Mouse (Mus musculus) yolk sac, embryonic 10.5 days (tissue): ENCODE measurements around the gene Sort1.
"Not testable (repeated sequence)": the region's sequence is repeated elsewhere in the genome, so short reads cannot be mapped to it uniquely, and the experiment has no call there.

ENCODE experiments used
- DNase-seq: peaks from one replicate; pipeline ENCODE4 v3.0.0-alpha.2; 2017; ENCODE audit warnings: low spot score

Gene Sort1

GRCm38 (mm10) chr3:108283781-108284601 is at the start of gene Sort1:
Sort1 (plus strand) TSS chr3:108284082.
- peak; percentile 92 for DNase-seq

DNA sequence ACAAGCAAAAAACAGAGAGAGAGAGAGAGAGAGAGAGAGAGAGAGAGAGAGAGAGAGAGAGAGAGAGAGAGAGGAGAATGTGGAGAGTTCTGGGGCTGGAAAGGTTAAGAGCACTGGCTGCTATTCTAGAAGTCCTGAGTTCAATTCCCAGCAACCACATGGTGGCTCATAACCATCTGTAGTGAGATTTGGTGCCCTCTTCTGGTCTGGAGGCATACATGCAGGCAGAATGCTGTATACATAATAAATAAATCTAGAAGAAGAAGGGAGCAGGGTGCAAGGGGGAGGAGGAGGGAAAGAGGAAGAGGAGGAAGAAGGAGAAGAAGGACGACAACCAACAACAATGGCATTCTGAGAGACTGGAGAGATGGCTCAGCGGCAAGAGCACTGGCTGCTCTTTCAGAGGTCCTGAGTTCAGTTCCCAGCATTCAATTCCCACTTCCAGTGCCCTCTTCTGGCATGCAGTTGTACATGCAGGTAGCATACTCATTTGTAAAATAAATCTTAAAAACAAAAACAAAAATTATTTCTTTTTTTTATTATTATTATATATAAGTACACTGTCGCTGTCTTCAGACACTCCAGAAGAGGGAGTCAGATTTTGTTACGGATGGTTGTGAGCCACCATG is 46.3 kb upstream of the Sort1 start:
- not testable (repeated sequence) for DNase-seq

GRCm38 (mm10) chr3:108241243-108241839 is 42.5 kb upstream of the Sort1 start:
- no peak for DNase-seq

DNA sequence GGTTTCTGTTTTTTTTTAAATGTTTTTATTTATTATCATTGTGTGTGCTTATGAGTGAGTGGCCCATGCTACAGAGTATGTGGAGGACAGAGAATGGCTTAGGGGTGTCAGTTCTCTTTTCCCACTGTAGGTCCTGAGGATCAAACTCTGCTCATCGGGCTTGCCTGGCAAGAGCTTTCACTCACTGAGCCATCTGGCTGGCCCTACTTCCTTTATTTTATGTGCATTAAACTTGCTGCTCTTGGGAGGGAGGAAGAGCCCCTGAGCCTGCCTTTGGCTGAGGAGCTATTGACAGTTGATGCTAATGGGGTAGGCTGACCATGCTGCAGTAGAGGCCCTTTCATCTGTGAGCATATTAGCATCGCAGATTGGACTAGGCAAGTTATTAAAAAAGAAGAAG is 37.0 kb upstream of the Sort1 start:
- no peak for DNase-seq

- DNase-seq = peak; percentile 97
Observed at GRCm38 (mm10) chr3:108256719-108257637, 26.9 kb upstream of the Sort1 start, which contains the start of gene Psma5. Psma5 (plus strand) TSS chr3:108256926.

- no peak for DNase-seq
Observed at GRCm38 (mm10) chr3:108257831-108258500, 25.9 kb upstream of the Sort1 start.

DNA sequence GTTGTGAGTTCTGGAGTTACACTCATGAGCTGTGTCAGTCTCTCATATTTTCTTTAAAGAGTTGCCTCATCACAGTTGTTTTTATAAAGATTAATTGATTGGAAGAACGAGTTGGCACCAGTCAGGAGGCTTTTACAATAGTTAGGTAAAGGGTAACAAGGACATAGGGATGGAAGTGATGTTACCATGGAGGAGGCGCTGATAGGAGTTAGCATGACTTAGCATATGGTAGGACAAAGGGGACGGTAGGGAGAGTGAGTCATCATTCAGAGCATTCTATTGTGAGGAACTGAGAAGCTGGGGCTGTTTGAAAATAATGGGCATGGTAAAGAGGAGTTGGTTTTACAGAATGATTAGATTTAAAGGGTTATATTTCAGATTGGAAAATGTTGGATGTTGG is 24.6 kb upstream of the Sort1 start:
- no peak for DNase-seq

DNA sequence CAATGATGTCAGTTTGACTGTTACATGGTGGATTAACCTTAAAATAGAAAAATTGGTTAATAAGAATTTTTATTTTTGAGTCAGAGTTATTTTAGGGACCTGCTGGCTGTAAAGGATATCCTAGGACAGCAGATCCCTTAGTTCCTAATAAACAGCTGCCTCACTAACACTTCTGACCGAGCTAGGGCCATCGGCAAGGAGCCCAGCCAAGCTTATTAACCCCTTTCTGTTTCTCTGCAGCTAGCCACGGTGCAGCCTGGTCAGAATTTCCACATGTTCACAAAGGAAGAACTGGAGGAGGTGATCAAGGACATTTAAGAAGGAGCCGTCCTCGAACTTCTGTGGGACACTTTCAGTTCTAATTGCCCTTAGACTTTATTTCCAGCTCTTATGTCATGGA is 4.4 kb upstream of the Sort1 start:
- not testable (repeated sequence) for DNase-seq

- peak; percentile 23 for DNase-seq
Observed at GRCm38 (mm10) chr3:108282401-108283240, 1.3 kb upstream of the Sort1 start.

GRCm38 (mm10) chr3:108283241-108283561 is 681 bp upstream of the Sort1 start:
- DNase-seq = no peak

GRCm38 (mm10) chr3:108285078-108285711 is 1.3 kb downstream of the Sort1 start:
- no peak for DNase-seq

DNA sequence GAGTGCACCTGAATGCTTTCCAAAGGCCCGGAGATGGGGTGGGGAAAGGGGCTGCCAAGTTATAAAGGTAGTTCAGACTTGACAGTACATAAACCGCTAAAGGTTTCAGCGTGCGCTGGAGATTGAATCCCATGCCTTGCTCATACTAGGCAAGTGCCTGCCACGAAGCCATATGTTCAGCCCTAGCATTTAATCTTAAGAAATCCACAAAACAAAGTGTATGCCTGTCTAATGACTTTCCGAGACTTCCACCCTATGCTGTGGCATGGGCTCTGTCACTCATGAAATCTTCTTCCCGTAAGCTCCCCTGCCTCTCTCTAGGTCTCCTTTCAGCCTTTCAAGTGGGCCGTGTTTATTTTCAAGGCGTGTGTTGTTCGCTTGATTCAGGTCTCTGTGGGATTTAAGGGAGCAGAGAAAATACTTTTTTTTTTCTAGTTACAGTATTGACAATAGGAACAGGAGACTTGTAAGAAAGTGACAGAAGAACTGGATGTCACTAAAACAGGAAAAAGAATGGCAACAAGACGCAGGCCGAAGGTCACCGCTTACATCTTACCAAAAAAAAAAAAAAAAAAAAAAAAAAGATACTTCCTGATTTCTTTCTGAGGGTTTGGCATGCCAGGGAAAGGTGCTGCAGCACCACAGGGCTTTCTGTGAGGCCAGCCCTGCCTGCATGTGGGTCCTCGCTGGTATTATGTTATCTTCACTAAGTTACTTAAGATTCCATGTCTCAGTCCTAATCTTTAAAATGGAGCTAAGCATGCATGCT is 3.0 kb downstream of the Sort1 start:
- no peak for DNase-seq

- peak; percentile 52 for DNase-seq
Observed at GRCm38 (mm10) chr3:108287811-108288805, 4.2 kb downstream of the Sort1 start.

GRCm38 (mm10) chr3:108289311-108290130 is 5.6 kb downstream of the Sort1 start:
- no peak for DNase-seq

DNA sequence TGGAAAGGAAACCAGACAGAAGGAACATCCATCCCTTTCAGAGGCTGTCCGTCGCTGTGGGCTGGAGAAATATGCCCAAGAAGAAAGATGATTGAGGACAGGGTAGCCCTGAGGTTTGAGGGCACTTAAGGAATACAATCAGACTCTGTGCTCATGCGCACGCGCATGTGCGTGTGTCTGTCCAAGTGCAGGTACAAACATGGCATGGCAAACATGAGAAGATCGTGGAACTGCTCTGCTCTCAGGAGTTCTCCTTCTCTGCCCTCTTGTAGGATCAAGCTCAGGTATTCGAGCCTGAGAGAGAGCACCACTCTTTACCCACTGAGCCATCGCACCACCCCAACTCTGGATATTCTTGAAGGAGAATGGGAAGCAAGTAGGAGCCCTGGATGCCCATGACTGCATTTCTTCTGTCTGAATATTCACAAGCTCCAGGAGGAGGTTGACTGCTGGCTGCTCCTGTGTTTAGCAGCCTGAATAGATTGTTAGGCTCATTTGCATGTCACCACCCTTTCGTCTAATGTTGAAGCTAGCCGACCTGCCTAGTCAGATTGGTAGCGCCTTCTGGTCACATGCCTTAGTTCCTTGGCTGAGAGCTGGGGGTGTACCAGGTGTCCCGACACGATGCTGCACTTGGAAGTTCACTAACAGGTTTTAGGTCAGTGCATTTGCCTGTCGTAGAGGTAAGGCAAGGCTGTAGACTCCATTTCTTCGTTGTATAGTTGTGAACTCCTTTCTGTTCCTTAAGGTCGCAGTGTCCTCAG is 7.3 kb downstream of the Sort1 start:
- DNase-seq = no peak

- DNase-seq = no peak
Observed at GRCm38 (mm10) chr3:108294398-108294797, 10.5 kb downstream of the Sort1 start.
